Mouse (Mus musculus): Measurements from ENCODE around the gene Plac8.

The Plac8 gene

GRCm38 (mm10) chr5:100526164-100526563 is 45.9 kb downstream of the Plac8 start:
- no peak for DNase-seq

DNA sequence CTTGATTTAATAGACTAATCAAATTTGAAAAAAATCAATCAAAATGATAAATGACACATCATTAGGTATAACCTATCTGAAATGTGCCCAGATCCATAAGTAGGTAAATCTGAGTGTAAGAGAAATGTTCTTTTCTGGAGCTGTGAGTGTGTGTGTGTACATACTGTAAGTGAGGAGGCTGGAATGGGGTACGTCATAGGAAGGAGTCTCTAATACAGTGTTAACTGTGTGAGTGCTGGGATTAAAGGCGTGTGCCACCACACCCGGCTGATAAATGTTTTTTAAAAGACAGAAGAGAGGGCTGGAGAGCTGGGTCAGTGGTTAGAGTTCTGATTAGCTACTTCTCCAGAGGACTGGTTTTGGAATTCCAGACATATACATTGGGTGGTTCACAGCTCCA is 46.4 kb downstream of the Plac8 start:
- DNase-seq: no peak

DNA sequence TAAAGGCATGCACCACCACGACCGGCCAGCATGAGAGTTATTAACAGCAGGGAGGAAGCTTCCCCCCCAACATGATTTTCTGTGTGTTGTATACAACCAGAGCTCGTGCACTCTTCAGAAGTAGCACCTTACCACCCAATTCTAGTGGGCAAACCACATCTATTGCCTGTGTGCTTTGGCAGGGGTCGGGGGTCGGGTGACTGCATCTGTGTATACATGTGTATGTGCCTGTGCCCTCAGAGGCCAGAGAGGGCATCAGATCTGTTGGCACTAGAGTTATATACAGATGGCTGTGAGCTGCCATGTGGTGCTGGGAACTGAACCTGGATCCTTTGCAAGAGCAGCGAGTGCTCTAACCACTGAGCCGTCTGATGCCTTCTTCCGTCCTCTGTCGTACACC is 47.1 kb downstream of the Plac8 start:
- no peak for DNase-seq

DNA sequence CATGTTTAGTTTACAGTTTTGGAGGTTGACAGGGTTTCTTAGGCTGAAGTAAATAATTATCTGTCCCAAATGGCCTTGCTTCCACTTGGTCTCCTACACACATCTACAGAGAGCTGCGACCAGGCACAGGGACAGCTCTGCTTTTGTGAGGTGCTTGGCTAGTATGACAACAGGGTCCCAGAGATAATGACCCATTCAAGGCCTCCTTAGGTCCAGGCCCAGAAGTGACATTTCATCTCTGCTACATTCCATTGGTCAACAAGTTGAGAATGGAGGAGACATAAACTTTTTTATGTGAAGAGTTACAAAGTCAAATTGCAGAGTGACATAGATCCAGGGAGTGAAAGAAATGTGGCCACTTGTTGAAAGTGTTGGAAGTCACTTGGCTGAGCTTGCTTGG is 48.7 kb downstream of the Plac8 start:
- DNase-seq: no peak

- DNase-seq: no peak
Measured at GRCm38 (mm10) chr5:100520223-100520622, 51.8 kb downstream of the Plac8 start.

GRCm38 (mm10) chr5:100519027-100519411 is 53.0 kb downstream of the Plac8 start:
- DNase-seq: no peak

- DNase-seq: peak; percentile 96
Measured at GRCm38 (mm10) chr5:100518049-100519026, 53.7 kb downstream of the Plac8 start, which contains the start of gene Cops4. TSS of gene Cops4 (plus strand) at chr5:100518309.

DNA sequence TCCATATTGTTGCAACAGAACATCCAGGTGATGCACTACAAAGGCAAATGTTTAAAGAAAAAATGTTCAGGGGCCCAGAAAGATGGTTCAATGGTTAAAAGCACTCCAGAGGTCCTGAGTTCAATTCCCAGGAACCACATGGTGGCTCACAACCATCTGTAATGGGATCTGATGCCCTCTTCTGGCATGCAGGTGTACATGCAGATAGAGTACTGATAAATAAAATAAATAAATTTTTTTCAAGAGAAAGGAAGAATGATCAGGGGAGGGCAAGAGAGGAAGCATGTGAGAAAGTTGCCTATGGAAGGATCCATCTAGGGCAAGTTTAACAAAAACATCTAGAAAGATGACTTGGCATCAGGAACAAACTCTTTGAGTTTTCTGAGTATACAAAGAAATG is 59.5 kb downstream of the Plac8 start:
- no peak for DNase-seq

- no peak for DNase-seq
Measured at GRCm38 (mm10) chr5:100509247-100509646, 62.8 kb downstream of the Plac8 start.
